Mouse (Mus musculus): ENCODE data around the gene Olfr898. TPM values are rescaled to one million over a fixed set of nuclear protein-coding genes. Genes with fewer than 3 reads are reported as not detected.

Olfr898 gene
- polyA plus RNA-seq (2015; fragmentation: Nextera tagmentation; extraction: Ambion mirVana): not detected in 2 replicates

GRCm38 (mm10) chr9:38348111-38348510, at the start of gene Olfr898:
TSS of gene Olfr898 (plus strand) at chr9:38348411.
- no peak within 1 kb of the TSS for H3K4me3 ChIP-seq (ENCODE audit: low read length)
- H3K27ac ChIP-seq (ENCODE audit: low read length): no peak within 1 kb of the TSS
- no peak for ATAC-seq (ENCODE audit: low read depth)
- no peaks in the 10 kb centered on the region for H3K36me3 ChIP-seq (ENCODE audit: control insufficient read depth, insufficient read depth, low read length)
- 97% methylated on average over 4 of the region's 4 CpGs for WGBS
- H3K4me2 ChIP-seq (ENCODE audit: low read depth, low read length): no peak within 1 kb of the TSS
- no peaks in the 10 kb centered on the region for H3K9me3 ChIP-seq (ENCODE audit: control insufficient read depth, low read length)
- no peak within 1 kb of the TSS for H3K9ac ChIP-seq (ENCODE audit: low read length)
- H3K27me3 ChIP-seq (ENCODE audit: control insufficient read depth, insufficient read depth, low read depth, low read length): no peaks in the 10 kb centered on the region
- no peaks in the 10 kb centered on the region for H3K4me1 ChIP-seq (replicated peaks; ENCODE audit: control insufficient read depth, insufficient read depth, low read length)

GRCm38 (mm10) chr9:38328760-38329159, 19.5 kb upstream of the Olfr898 start, which contains the start of gene Olfr25:
TSS of gene Olfr25 (plus strand) at chr9:38329060.
- no peaks in the 10 kb centered on the region for H3K4me1 ChIP-seq (replicated peaks; ENCODE audit: control insufficient read depth, insufficient read depth, low read length)
- no peaks in the 10 kb centered on the region for H3K9me3 ChIP-seq (ENCODE audit: control insufficient read depth, low read length)
- H3K27me3 ChIP-seq (ENCODE audit: control insufficient read depth, insufficient read depth, low read depth, low read length): no peaks in the 10 kb centered on the region
- no peaks in the 10 kb centered on the region for H3K36me3 ChIP-seq (ENCODE audit: control insufficient read depth, insufficient read depth, low read length)
- H3K4me3 ChIP-seq (ENCODE audit: low read length): no peak within 1 kb of the TSS
- WGBS: 70% methylated on average over 3 of the region's 3 CpGs
- no peak for ATAC-seq (ENCODE audit: low read depth)
- H3K9ac ChIP-seq (ENCODE audit: low read length): no peak within 1 kb of the TSS
- H3K27ac ChIP-seq (ENCODE audit: low read length): no peak within 1 kb of the TSS
- no peak within 1 kb of the TSS for H3K4me2 ChIP-seq (ENCODE audit: low read depth, low read length)

GRCm38 (mm10) chr9:38366596-38366995, 18.4 kb downstream of the Olfr898 start, which contains the start of gene Olfr250:
TSS of gene Olfr250 (plus strand) at chr9:38366896.
- Histone ChIP-seq H3K4me2 (ENCODE audit: low read depth, low read length) (no peak within 1 kb of the TSS), H3K4me3 (ENCODE audit: low read length) (no peak within 1 kb of the TSS), H3K27me3 (ENCODE audit: control insufficient read depth, insufficient read depth, low read depth, low read length) (no peaks in the 10 kb centered on the region), H3K9me3 (ENCODE audit: control insufficient read depth, low read length) (no peaks in the 10 kb centered on the region), H3K4me1 (replicated peaks; ENCODE audit: control insufficient read depth, insufficient read depth, low read length) (no peaks in the 10 kb centered on the region), H3K27ac (ENCODE audit: low read length) (no peak within 1 kb of the TSS), H3K36me3 (ENCODE audit: control insufficient read depth, insufficient read depth, low read length) (no peaks in the 10 kb centered on the region), H3K9ac (ENCODE audit: low read length) (no peak within 1 kb of the TSS)
- no peak for ATAC-seq (ENCODE audit: low read depth)
- 82% methylated on average over 2 of the region's 2 CpGs for WGBS

GRCm38 (mm10) chr9:38376786-38377185, 28.6 kb downstream of the Olfr898 start, which contains the start of gene Olfr251:
TSS of gene Olfr251 (plus strand) at chr9:38377086.
- 42% methylated on average over 2 of the region's 2 CpGs for WGBS
- no peaks in the 10 kb centered on the region for H3K9me3 ChIP-seq (ENCODE audit: control insufficient read depth, low read length)
- no peak for ATAC-seq (ENCODE audit: low read depth)

GRCm38 (mm10) chr9:38401398-38401797, 53.2 kb downstream of the Olfr898 start, which contains the start of gene Olfr147:
TSS of gene Olfr147 (plus strand) at chr9:38401698.
- Histone ChIP-seq H3K9me3 (ENCODE audit: control insufficient read depth, low read length) (no peaks in the 10 kb centered on the region), H3K27ac (ENCODE audit: low read length) (no peak within 1 kb of the TSS), H3K4me3 (ENCODE audit: low read length) (no peak within 1 kb of the TSS), H3K27me3 (ENCODE audit: control insufficient read depth, insufficient read depth, low read depth, low read length) (no peaks in the 10 kb centered on the region), H3K36me3 (ENCODE audit: control insufficient read depth, insufficient read depth, low read length) (no peaks in the 10 kb centered on the region), H3K4me1 (replicated peaks; ENCODE audit: control insufficient read depth, insufficient read depth, low read length) (no peaks in the 10 kb centered on the region), H3K9ac (ENCODE audit: low read length) (no peak within 1 kb of the TSS), H3K4me2 (ENCODE audit: low read depth, low read length) (no peak within 1 kb of the TSS)
- no peak for ATAC-seq (ENCODE audit: low read depth)
- 77% methylated on average over 1 of the region's 1 CpGs for WGBS

More at GRCm38 (mm10) chr9:38376786-38377185, 28.6 kb downstream of the Olfr898 start, which contains the start of gene Olfr251:
- Histone ChIP-seq H3K4me2 (ENCODE audit: low read depth, low read length) (no peak within 1 kb of the TSS), H3K4me3 (ENCODE audit: low read length) (no peak within 1 kb of the TSS), H3K27me3 (ENCODE audit: control insufficient read depth, insufficient read depth, low read depth, low read length) (no peaks in the 10 kb centered on the region), H3K9ac (ENCODE audit: low read length) (no peak within 1 kb of the TSS), H3K27ac (ENCODE audit: low read length) (no peak within 1 kb of the TSS), H3K4me1 (replicated peaks; ENCODE audit: control insufficient read depth, insufficient read depth, low read length) (no peaks in the 10 kb centered on the region), H3K36me3 (ENCODE audit: control insufficient read depth, insufficient read depth, low read length) (no peaks in the 10 kb centered on the region)

Other genes with a start within 250 kb of the Olfr898 start
- not detected in 2 replicates for gene Olfr888, start 240.3 kb upstream of the Olfr898 start, polyA plus RNA-seq (2015; fragmentation: Nextera tagmentation; extraction: Ambion mirVana)
- gene Olfr889, start 233.2 kb upstream of the Olfr898 start, polyA plus RNA-seq (2015; fragmentation: Nextera tagmentation; extraction: Ambion mirVana): 0.04 TPM in 1 of 2 replicates, not detected in the other
- gene Olfr890, start 205.9 kb upstream of the Olfr898 start, polyA plus RNA-seq (2015; fragmentation: Nextera tagmentation; extraction: Ambion mirVana): not detected in 2 replicates
- not detected in 2 replicates for gene Olfr891, start 167.6 kb upstream of the Olfr898 start, polyA plus RNA-seq (2015; fragmentation: Nextera tagmentation; extraction: Ambion mirVana)
- not detected in 2 replicates for gene Olfr893, start 140.0 kb upstream of the Olfr898 start, polyA plus RNA-seq (2015; fragmentation: Nextera tagmentation; extraction: Ambion mirVana)
- gene Olfr894, start 130.4 kb upstream of the Olfr898 start, polyA plus RNA-seq (2015; fragmentation: Nextera tagmentation; extraction: Ambion mirVana): not detected in 2 replicates
- not detected in 2 replicates for gene Olfr143, start 95.6 kb upstream of the Olfr898 start, polyA plus RNA-seq (2015; fragmentation: Nextera tagmentation; extraction: Ambion mirVana)
- not detected in 2 replicates for gene Olfr895, start 80.6 kb upstream of the Olfr898 start, polyA plus RNA-seq (2015; fragmentation: Nextera tagmentation; extraction: Ambion mirVana)
- not detected in 2 replicates for gene Olfr896-ps1, start 57.3 kb upstream of the Olfr898 start, polyA plus RNA-seq (2015; fragmentation: Nextera tagmentation; extraction: Ambion mirVana)
- gene Olfr25, start 19.4 kb upstream of the Olfr898 start, polyA plus RNA-seq (2015; fragmentation: Nextera tagmentation; extraction: Ambion mirVana): not detected in 2 replicates
- not detected in 2 replicates for gene Olfr250, start 18.5 kb downstream of the Olfr898 start, polyA plus RNA-seq (2015; fragmentation: Nextera tagmentation; extraction: Ambion mirVana)
- gene Olfr251, start 28.7 kb downstream of the Olfr898 start, polyA plus RNA-seq (2015; fragmentation: Nextera tagmentation; extraction: Ambion mirVana): not detected in 2 replicates
- not detected in 2 replicates for gene Olfr147, start 53.3 kb downstream of the Olfr898 start, polyA plus RNA-seq (2015; fragmentation: Nextera tagmentation; extraction: Ambion mirVana)
- not detected in 2 replicates for gene Olfr901, start 81.0 kb downstream of the Olfr898 start, polyA plus RNA-seq (2015; fragmentation: Nextera tagmentation; extraction: Ambion mirVana)
- not detected in 2 replicates for gene Olfr902, start 99.2 kb downstream of the Olfr898 start, polyA plus RNA-seq (2015; fragmentation: Nextera tagmentation; extraction: Ambion mirVana)
- gene Olfr904, start 114.7 kb downstream of the Olfr898 start, polyA plus RNA-seq (2015; fragmentation: Nextera tagmentation; extraction: Ambion mirVana): not detected in 2 replicates
- not detected in 2 replicates for gene Olfr905, start 122.7 kb downstream of the Olfr898 start, polyA plus RNA-seq (2015; fragmentation: Nextera tagmentation; extraction: Ambion mirVana)
- not detected in 2 replicates for gene Olfr906, start 138.7 kb downstream of the Olfr898 start, polyA plus RNA-seq (2015; fragmentation: Nextera tagmentation; extraction: Ambion mirVana)
- not detected in 2 replicates for gene Olfr907, start 147.4 kb downstream of the Olfr898 start, polyA plus RNA-seq (2015; fragmentation: Nextera tagmentation; extraction: Ambion mirVana)
- not detected in 2 replicates for gene Olfr911-ps1, start 173.2 kb downstream of the Olfr898 start, polyA plus RNA-seq (2015; fragmentation: Nextera tagmentation; extraction: Ambion mirVana)
- not detected in 2 replicates for gene Olfr910, start 189.4 kb downstream of the Olfr898 start, polyA plus RNA-seq (2015; fragmentation: Nextera tagmentation; extraction: Ambion mirVana)
- gene Olfr912, start 231.8 kb downstream of the Olfr898 start, polyA plus RNA-seq (2015; fragmentation: Nextera tagmentation; extraction: Ambion mirVana): not detected in 2 replicates
- gene Olfr913, start 244.3 kb downstream of the Olfr898 start, polyA plus RNA-seq (2015; fragmentation: Nextera tagmentation; extraction: Ambion mirVana): not detected in 2 replicates

All from lung, embryonic 16.5 days (tissue).